Mouse (Mus musculus) olfactory bulb, adult 2 months (tissue): ENCODE data around the gene Agap2. TPM values are rescaled to one million over a fixed set of nuclear protein-coding genes. Genes with fewer than 3 reads are reported as not detected.
"Not testable (repeated sequence)": the region's sequence is repeated elsewhere in the genome, so short reads cannot be mapped to it uniquely, and the experiment has no call there.

ENCODE experiments used
- H3K27ac ChIP-seq: fragments of 200-500 bp; 2 replicates; pipeline ENCODE4 v1.5.1; 2012; ENCODE audit warnings: low read depth, low read length; ENCODE audit not compliant: insufficient read depth
- H3K4me1 ChIP-seq: fragments of 200-500 bp; 2 replicates; pipeline ENCODE4 v1.6.1; 2012; ENCODE audit warnings: low read length; ENCODE audit not compliant: control insufficient read depth, insufficient read depth
- H3K4me3 ChIP-seq: fragments of 200-500 bp; 2 replicates; pipeline ENCODE4 v1.5.1; 2012; ENCODE audit warnings: mild to moderate bottlenecking, low read depth, low read length, moderate library complexity; ENCODE audit not compliant: insufficient read depth
- CTCF ChIP-seq: fragments of 200-500 bp; IDR thresholded peaks from 2 replicates; pipeline ENCODE4 v1.5.1; 2012; ENCODE audit warnings: low read depth, mild to moderate bottlenecking, low read length, moderate library complexity; ENCODE audit not compliant: insufficient read depth
- POLR2A ChIP-seq: fragments of 200-500 bp; IDR thresholded peaks from 2 replicates; pipeline ENCODE4 v1.6.1; 2012; ENCODE audit warnings: mild to moderate bottlenecking, low read depth, low read length, moderate library complexity; ENCODE audit not compliant: insufficient read depth
- WGBS: fragments of 180-500 bp; shearing (Covaris S2); methylation state at CpG from one replicate; pipeline ENCODE4 v1.1.7; 2018; 5-methylcytosine and 5-hydroxymethylcytosine counted together
- polyA plus RNA-seq: library from polyadenylated mRNA; stranded (reverse); fragments of >200 nt; gene quantifications from 2 replicates; pipeline ENCODE4 v1.2.4, GENCODE M21; 2012; ENCODE audit warnings: low replicate concordance; ENCODE audit not compliant: missing spikeins, insufficient read depth, insufficient read length

Gene Agap2
- polyA plus RNA-seq, 1 experiment = not detected

- TF ChIP-seq CTCF (no peak), POLR2A (no peak)
- no peak overlapping the region for H3K4me3 ChIP-seq
- H3K4me1 ChIP-seq = no peaks in the 10 kb centered on the region
- no peak overlapping the region for H3K27ac ChIP-seq
- 61% methylated on average over 4 of the region's 4 CpGs for WGBS
These were observed 54.3 kb downstream of the Agap2 start for GRCm38 (mm10) chr10:127129431-127129830.

DNA sequence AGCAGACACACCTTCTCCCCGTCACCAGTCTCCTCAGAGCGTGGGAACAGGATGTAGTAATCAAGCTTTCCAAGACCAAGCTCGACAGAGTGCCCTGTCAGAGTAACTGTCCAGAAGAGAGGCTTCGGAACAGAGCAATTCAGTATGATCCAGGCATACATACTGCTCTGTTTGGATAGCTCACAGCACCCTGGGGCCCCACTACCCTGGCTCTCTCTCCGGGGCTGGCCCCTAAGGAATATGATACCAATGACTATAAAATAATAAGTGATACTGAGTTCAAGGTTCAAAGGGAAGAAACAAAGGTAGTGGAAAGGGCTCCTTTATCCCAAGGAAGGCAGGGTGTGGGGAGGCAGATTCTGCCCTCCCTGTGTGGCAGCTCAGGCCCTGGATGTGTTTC is 57.4 kb downstream of the Agap2 start:
- TF ChIP-seq CTCF (no peak), POLR2A (no peak)
- H3K4me1 ChIP-seq = no peaks in the 10 kb centered on the region
- WGBS = 79% methylated on average over 5 of the region's 5 CpGs
- H3K4me3 ChIP-seq = no peak overlapping the region
- H3K27ac ChIP-seq = no peak overlapping the region

- H3K4me3 ChIP-seq, H3K27ac ChIP-seq, H3K4me1 ChIP-seq: not testable (repeated sequence)
- 77% methylated on average over 3 of the region's 3 CpGs for WGBS
These were observed 59.4 kb downstream of the Agap2 start for GRCm38 (mm10) chr10:127134394-127135035.

GRCm38 (mm10) chr10:127135118-127135836 is 60.2 kb downstream of the Agap2 start:
- H3K4me1 ChIP-seq = no peaks in the 10 kb centered on the region
- TF ChIP-seq POLR2A = no peak
- no peak for TF ChIP-seq CTCF
- 38% methylated on average over 8 of the region's 8 CpGs for WGBS
- H3K27ac ChIP-seq = no peak overlapping the region
- H3K4me3 ChIP-seq = no peak overlapping the region

DNA sequence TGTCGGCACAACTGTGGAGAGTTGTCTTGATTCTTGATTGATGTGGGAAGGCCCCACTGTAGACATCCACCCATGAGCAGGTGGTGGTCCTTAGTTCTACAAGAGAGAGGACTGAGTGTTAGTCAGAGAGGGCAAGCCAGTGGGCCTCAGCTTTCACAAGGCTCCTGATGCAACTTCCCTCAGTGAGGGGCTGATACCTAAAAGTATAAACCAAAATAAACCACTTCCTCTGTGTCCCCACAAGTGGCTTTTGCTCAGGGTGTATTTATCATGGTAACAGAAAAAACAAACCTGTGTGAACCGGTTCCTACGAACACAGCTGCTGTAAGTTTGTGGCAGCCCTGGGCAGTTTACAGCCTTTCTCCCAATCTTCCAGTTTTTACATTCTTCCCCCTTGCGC is 61.4 kb downstream of the Agap2 start:
- Histone ChIP-seq H3K4me1 (no peaks in the 10 kb centered on the region), H3K4me3 (no peak overlapping the region), H3K27ac (no peak overlapping the region)
- no peak for TF ChIP-seq CTCF
- 92% methylated on average over 4 of the region's 4 CpGs for WGBS

- no peak overlapping the region for H3K4me3 ChIP-seq
- H3K27ac ChIP-seq = no peak overlapping the region
- no peaks in the 10 kb centered on the region for H3K4me1 ChIP-seq
- 88% methylated on average over 3 of the region's 3 CpGs for WGBS
- TF ChIP-seq POLR2A = no peak
- no peak for TF ChIP-seq CTCF
These were observed 62.8 kb downstream of the Agap2 start for GRCm38 (mm10) chr10:127137896-127138295.

DNA sequence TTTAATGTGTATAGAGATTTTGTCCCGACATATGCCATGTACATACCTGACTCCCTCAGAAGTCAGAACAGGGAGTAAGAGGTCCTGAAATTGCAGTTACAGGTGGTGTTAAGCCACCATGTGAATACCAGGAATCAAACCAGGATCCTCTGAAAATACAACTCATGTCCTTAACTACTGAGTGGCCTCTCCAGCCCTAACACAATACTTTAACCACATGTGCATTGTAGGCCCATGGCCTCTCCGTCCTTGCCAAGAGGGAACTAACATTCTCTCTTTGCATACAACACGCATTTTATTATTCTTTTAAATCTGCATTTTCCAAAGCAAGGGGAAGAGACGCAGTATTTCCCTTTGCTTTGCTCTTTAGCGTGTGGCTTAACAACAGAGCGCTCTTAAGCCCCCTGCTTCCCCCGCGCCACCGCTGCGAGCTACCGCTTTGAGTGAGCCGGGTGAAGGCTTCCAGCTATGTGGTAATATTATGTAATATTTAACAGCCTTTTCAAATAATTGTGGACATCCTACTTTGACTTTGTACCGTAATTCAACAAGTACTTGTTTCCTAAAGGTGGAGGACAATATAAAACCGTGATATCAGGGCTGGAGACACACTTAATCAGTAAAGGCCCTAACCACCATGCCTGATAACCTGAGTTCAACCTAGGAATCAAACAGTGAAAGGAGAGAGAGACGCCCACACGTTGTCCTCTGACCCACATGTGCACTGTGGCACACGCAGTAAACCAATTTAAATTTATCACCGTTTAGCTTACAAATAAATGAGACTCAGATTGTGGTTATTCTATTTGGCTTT is 63.5 kb downstream of the Agap2 start:
- WGBS = 88% methylated on average over 18 of the region's 18 CpGs
- TF ChIP-seq POLR2A = no peak
- TF ChIP-seq CTCF = no peak
- H3K4me1 ChIP-seq = no peaks in the 10 kb centered on the region
- no peak overlapping the region for H3K27ac ChIP-seq
- H3K4me3 ChIP-seq = no peak overlapping the region

DNA sequence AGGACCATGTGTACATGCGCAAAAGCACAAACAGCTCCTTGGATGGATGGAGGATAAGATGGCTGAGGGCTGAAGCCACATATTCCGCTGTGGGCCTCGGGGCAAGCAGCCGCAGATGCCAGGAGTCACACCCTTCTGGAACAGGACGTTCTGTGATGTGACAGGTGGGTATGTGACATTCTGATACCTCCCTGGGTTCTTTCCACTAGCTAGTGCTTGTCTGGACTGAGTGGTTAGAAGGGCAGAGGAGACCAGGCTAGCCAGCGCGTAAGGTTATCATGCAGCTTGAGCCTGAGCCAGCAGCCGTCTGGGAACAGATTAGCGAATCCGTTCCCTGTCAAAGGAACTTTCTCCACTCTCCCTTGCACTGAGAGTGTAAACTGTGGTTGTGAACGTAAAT is 65.9 kb downstream of the Agap2 start:
- Histone ChIP-seq H3K27ac (no peak overlapping the region), H3K4me3 (no peak overlapping the region), H3K4me1 (no peaks in the 10 kb centered on the region)
- TF ChIP-seq POLR2A (no peak), CTCF (no peak)
- WGBS = 85% methylated on average over 11 of the region's 11 CpGs

- 81% methylated on average over 8 of the region's 8 CpGs for WGBS
These were observed 66.4 kb downstream of the Agap2 start for GRCm38 (mm10) chr10:127141500-127141899.

More at GRCm38 (mm10) chr10:127141500-127141899, 66.4 kb downstream of the Agap2 start:
- Histone ChIP-seq H3K4me1 (no peaks in the 10 kb centered on the region), H3K27ac (no peak overlapping the region), H3K4me3 (no peak overlapping the region)
- no peak for TF ChIP-seq CTCF
- no peak for TF ChIP-seq POLR2A

Other genes with a start within 250 kb of the Agap2 start
- not detected in 2 replicates for gene Atp23, start 173.9 kb upstream of the Agap2 start, polyA plus RNA-seq
- not detected in 2 replicates for gene Ctdsp2, start 96.6 kb upstream of the Agap2 start, polyA plus RNA-seq
- gene Avil, start 74.6 kb upstream of the Agap2 start, polyA plus RNA-seq = not detected in 2 replicates
- not detected in 2 replicates for gene Tsfm, start 44.4 kb upstream of the Agap2 start, polyA plus RNA-seq
- gene Mettl1, start 33.9 kb upstream of the Agap2 start, polyA plus RNA-seq = not detected in 2 replicates
- gene Eef1akmt3, start 33.8 kb upstream of the Agap2 start, polyA plus RNA-seq = not detected in 2 replicates
- gene Cyp27b1, start 27.0 kb upstream of the Agap2 start, polyA plus RNA-seq = not detected in 2 replicates
- not detected in 2 replicates for gene March9, start 15.1 kb upstream of the Agap2 start, polyA plus RNA-seq
- gene Cdk4, start 11.8 kb upstream of the Agap2 start, polyA plus RNA-seq = not detected in 2 replicates
- not detected in 2 replicates for gene Tspan31, start 5.0 kb upstream of the Agap2 start, polyA plus RNA-seq
- gene Os9, start 45.8 kb downstream of the Agap2 start, polyA plus RNA-seq = 124 TPM in 1 of 2 replicates, not detected in the other
- not detected in 2 replicates for gene B4galnt1, start 89.9 kb downstream of the Agap2 start, polyA plus RNA-seq
- not detected in 2 replicates for gene Slc26a10, start 105.4 kb downstream of the Agap2 start, polyA plus RNA-seq
- gene Arhgef25, start 114.8 kb downstream of the Agap2 start, polyA plus RNA-seq = not detected in 2 replicates
- 159 TPM in 1 of 2 replicates, not detected in the other for gene Dtx3, start 120.4 kb downstream of the Agap2 start, polyA plus RNA-seq
- 102 TPM in 1 of 2 replicates, not detected in the other for gene Pip4k2c, start 136.3 kb downstream of the Agap2 start, polyA plus RNA-seq
- gene Kif5a, start 188.1 kb downstream of the Agap2 start, polyA plus RNA-seq = 72.6 and 160 TPM in 2 replicates
- not detected in 2 replicates for gene Dctn2, start 191.1 kb downstream of the Agap2 start, polyA plus RNA-seq
- not detected in 2 replicates for gene Mbd6, start 213.7 kb downstream of the Agap2 start, polyA plus RNA-seq
- not detected in 2 replicates for gene Mars, start 236.5 kb downstream of the Agap2 start, polyA plus RNA-seq
- 260 TPM in 1 of 2 replicates, not detected in the other for gene Arhgap9, start 246.7 kb downstream of the Agap2 start, polyA plus RNA-seq